Mouse (Mus musculus): ENCODE data around the gene Gm9936. TPM values are rescaled to one million over a fixed set of nuclear protein-coding genes. Genes with fewer than 3 reads are reported as not detected.
"Not testable (repeated sequence)": the region's sequence is repeated elsewhere in the genome, so short reads cannot be mapped to it uniquely, and the experiment has no call there.

Gene Gm9936
- under 1 TPM; 0.14 to 0.17 TPM for total RNA-seq (2021)
- long read RNA-seq, experiment 1 = 0 reads
- long read RNA-seq, experiment 2 = 0 reads

DNA sequence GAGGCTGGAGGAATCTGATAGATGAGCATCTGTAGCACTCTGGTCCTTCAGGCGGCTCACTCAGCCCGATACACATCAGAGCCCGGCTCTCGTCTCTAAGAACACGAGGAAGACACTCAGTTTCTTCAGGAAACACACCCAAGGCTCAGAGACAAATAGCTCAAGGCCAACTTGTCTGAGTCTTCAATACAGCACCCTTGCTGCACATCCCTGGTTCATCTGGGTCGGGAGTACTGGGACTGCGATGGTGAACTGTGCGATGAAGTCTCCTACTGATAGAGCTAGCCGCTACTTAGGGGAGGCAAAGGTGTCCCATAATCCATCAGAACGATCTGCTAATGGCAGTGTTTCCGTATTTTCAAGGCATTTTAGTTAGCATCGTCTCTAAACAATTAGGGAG lies at the start of gene Gm9936:
Gene Gm9936, minus strand, starts transcription at position 101 of the 400 bp plus-strand sequence.
- no peak for DNase-seq (ENCODE audit: low spot score in 2 of 2)

DNA sequence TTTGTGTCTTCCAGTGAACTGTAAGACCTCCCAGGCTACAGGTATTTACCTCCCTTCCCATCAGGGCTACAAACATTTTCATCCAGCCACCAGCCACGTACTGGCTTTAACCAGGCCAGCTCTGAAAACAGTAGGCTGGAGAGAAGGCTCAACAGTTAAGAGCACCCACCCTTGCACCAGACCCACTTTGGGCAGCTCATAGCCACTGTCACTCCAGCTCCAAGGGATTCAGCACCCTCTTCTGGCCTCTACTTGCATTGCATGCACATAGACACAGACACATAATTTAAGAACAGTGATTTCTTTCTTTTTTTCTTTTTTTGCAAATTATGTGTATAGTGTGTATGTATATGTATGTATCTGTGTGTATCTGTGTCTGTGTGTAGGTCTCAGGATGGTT lies 43.9 kb upstream of the Gm9936 start:
- no peak for DNase-seq (ENCODE audit: low spot score in 2 of 2)

DNA sequence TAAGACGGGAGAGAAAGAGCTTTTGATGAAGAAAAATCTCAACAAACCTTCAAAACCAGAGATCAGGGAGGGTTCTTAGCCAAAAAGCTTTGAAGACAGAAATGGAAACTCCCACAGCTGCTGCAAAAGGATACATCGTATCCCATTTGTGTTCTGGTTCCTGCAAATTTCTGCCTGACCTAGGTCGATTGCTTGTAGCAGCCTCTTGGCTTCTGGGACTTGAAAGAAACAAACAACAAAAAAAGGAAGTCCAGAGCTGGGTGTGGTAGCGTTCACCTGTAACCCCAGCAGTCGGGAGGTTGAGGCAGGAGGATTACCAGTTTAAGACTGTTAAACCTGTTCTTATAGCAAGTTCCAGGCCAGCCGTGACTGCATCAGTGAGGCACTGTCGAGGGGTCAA lies 40.4 kb upstream of the Gm9936 start:
- no peak for DNase-seq (ENCODE audit: low spot score in 2 of 2)

DNA sequence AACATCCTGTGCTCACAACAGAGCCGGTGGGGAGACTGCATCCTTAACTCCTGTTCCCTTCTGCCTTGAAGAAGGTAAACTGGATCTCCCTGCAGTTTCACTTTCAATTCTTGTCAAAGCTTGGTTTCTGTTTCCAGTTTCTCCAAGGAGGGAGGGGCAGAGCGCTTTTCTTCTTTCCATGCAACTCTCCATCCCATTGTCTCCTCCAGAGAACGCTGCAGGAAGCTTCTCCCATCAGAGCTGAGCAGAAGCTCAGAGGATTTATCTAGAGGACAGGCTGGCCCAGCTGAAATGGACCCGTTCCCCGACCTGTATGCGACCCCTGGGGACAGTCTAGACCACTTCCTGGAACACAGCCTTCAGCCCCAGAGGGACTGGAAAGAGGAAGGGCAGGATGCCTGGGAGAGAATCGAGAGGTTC lies 38.9 kb upstream of the Gm9936 start:
- no peak for DNase-seq (ENCODE audit: low spot score in 2 of 2)

DNA sequence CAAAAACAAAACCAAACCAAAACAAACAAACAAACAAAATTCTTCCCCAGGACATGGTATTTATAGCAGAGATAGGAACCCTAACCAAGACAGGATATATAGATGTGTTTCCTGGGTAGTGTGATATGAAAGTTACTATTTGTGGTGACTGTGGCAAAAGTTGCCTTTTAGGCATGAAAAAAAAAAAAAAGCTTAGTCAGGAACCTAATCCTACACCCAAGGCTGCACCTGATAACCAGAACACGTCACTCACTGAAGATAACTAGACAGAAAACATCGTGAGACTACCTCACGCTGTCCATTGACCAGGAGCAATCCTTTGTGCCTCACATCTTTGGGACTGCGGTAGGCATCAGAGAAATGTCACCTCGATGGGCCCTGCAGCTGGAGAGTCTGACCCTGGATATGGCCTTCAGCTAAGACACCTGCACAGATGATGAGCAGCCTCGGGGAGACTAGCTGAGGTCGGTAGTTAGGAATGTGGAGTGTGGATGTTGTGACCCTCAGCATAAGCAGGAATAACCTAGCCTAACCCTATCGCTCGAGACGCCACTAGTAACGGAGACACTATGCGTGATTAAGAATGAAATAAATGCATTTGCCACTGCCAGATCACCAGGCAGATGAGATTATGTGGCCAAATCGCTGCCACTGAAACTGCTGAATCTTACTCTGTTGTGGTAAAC lies 38.3 kb upstream of the Gm9936 start, which contains the start of gene Oasl2:
Gene Oasl2, plus strand, starts transcription at position 249 of the 686 bp plus-strand sequence.
- no peak for DNase-seq (ENCODE audit: low spot score in 2 of 2)

DNA sequence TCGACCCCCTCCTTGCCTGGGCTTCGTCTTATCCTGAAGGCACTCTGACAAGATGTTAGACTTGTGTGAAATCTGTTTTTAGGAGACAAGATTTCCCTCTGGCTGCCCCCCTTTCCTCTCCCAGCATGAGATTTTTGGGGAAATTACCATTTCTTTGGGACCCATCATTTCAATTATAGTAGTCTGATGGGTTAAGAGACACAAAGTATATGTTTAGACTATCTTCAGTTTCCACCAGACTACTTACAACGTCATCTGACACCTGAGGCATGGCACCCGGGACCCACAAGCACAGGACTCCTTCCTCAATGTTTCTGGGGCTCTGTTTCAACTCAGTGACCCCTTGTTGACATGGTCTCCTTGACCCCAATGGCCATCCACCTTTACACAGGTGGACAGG lies 37.1 kb upstream of the Gm9936 start:
- no peak for DNase-seq (ENCODE audit: low spot score in 2 of 2)

DNA sequence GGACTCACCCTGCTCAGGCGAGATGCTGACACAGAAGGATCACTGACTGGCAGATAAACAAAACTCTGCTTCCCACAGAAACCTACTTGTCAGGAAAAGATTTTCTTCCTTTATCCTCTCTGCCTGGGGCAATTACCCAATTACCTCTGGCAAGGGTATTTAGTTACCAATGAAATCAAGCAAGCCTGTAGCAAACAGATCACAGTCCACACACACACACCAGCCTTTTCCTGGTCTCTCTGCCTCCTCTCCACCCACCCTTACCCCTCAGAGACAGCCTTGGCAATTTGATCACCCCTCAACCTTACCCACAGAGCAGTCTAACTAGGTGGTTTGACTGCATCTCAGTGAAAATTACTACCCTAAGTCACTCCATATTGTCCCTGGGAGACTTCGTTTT lies 30.5 kb upstream of the Gm9936 start:
- no peak for DNase-seq (ENCODE audit: low spot score in 2 of 2)

DNA sequence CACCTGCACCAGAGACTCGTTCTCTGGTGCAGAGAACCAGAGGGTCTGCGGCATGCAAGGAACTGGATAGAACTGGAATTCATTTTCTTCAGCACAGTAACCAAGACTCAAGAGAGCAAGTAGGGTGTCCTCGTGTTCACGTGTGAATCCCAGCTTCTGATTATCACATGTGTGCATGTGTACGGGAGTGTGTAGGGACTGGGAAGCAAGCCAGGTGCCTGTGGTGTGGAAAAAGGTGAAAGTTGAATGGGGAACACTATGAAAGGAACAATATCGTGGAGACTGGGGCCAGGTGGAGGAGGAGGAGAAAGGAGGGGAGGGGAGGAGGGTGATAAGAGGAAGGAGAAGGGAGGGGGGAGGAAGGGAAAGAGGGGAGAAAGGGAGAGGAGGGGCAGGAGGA lies 28.3 kb upstream of the Gm9936 start:
- no peak for DNase-seq (ENCODE audit: low spot score in 2 of 2)

DNA sequence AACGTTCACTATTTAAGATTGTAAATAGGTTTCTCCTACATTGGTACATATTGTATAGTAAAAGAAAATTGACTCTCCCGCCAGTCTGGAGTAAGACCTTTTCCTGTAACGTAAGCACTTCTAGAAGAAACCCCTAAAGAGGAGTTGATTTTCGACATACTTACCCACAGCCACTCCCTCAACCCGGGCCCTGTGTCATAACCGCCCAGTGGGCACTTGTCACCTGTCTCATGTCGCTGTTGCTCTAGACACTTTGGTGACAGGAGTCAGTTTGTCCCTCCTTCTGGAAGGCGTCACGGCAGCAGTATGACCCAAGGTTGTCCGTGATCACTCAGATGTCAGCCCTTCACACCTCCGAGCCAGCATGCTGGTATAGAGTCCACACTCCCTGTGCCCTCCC lies 24.5 kb upstream of the Gm9936 start:
- DNase-seq (ENCODE audit: low spot score in 2 of 2) = no peak

DNA sequence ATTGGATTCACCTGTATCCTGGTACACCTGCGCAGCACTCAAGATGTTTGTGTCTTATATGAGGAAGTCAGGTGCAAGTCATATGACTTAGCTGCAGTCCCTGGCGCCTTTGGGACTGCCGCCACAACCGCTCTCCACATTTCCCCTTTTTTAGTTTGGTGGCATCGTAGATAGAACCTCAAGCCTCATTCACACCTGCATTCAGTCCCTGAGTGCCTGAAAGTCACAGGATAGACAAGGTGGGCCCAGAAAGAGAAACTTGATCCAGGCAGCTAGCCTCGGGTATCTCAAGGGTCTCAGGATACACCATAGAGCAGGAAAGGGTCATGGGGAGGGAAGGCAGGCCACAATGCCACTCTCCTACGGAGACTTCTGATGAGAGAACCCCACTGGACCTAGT lies 23.8 kb upstream of the Gm9936 start:
- not testable (repeated sequence) for DNase-seq (ENCODE audit: low spot score in 2 of 2)

DNA sequence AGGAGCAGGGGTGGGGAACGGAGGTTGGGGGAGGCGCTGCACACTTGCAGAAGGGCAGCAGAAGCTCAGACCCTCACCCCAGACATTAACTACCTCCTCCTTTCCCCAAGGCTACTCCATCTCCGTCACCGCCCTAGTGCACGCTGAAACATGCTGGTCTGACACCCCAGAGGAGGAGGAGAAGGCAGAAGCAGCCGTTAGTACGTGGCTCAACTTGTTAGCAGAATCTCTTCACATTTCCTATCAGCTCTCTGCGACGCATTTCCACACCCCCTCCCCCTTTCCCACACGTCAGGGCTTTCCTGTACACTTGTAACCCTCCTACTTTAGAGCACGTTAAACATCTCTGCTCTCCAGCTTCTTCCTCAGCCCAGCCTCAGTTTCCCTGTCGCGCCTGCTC lies 20.9 kb upstream of the Gm9936 start:
- DNase-seq (ENCODE audit: low spot score in 2 of 2) = no peak

DNA sequence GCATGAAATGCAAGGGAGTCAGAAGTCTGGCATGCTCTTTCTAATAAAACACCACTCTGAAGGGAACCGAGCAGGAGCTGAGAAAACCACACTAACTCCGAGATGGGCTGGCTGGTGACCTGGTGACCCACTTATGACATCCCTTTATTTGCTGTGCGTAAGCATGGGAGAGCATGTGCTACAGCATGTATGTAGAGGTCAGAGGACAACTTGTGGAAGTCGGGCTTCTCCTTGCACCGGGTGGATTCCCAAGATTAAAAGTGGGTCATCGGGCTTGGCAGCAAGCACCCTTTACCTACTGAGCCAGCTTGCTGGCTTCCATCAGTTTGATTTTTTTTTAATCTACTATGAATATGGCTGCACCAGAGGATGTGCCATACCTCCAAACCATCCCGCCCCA lies 19.0 kb upstream of the Gm9936 start:
- no peak for DNase-seq (ENCODE audit: low spot score in 2 of 2)

DNA sequence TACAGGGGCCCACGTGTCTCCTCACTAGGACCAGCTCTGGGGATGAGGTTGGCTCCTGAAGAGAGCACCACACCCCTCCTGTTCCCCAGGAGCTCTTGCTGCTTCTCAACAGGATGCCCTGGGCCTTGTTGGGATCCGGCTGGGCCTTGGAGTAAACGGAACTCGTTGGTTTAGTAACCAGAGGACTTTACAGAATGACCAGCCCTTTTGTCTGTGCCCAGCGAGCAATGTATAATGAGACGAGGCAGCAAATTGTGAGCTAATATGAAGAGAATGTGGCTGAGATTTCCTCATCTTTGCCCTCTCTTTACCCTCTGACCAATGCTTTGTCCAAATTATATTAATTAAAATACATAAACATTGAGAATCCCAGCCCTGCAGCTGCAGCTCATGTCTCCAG lies 17.8 kb upstream of the Gm9936 start:
- no peak for DNase-seq (ENCODE audit: low spot score in 2 of 2)

DNA sequence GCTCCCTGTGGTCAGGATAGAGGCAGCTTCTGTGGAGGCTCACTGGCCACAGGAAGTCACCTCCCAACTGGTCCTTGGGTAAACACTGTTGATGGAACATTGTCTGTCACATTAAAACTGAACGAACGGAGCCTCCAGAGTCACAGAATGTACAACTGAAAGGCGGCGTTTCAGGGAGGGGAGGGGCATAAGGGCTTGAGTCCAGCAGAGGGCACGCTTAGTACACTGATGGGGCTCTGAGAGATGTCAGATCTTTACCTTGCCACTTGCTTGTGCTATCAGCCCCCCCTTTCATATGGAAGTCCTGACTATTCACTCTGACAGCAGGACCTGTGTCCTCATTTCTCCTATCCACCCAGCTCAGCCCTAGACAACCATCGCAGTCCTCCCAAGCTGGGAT lies 17.4 kb upstream of the Gm9936 start:
- DNase-seq (ENCODE audit: low spot score in 2 of 2) = no peak

DNA sequence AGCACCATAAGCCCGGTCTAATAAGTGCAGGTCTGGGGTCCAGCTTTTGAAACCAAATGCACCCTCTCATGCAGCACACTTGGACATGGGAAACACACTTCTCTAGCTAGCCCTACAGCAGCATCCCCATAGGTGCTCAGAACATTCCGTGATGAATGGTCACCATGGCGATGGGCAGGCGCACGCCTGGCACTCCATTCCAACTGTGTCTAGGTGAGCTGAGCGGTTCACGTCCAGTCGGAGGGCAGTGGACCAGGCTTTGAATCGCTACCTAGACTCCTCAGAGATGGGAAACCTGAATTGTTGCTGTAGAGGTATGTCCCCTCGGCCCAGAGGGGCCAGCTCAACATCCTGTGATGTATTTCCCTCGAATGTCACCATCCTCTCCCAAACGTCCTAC lies 6.8 kb upstream of the Gm9936 start:
- DNase-seq (ENCODE audit: low spot score in 2 of 2) = no peak

DNA sequence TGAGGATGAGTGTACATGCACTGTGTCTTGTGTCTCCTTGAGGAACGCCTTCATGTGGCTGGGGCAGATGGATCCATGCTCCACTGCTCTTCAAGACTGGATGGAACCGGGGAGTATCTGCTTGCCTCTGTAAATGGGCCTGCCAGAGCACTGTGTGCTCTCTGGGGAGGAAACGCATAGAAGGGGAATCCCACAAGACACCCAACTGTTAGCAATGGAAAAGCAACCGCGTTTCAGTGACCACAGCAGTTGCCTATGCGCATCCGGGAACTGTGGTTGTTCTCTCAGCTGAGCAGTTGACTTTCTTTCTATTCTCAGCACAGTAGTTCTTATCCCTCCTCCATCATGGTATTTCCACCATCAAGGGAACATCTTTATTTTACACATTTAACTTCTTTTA lies 6.3 kb upstream of the Gm9936 start:
- DNase-seq (ENCODE audit: low spot score in 2 of 2) = no peak

DNA sequence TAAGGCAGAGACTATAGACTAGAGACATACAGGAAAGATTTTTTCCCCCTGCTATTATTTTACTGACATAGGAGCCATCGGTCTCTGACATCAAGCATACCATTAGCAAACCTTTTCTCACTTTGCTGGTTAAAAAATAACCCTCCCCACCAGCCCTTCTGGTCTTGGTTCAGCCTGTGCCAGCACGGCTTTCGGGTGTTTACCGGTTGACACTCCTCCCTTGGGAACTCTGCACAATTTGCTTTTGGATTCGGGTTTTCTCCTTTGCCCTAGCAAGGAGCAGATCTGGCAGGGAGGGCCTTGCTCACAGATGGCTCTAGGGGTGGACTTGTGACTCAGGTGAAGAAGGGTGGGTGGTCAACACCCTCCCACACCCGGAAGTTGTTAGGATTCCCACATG lies 3.2 kb upstream of the Gm9936 start:
- no peak for DNase-seq (ENCODE audit: low spot score in 2 of 2)

DNA sequence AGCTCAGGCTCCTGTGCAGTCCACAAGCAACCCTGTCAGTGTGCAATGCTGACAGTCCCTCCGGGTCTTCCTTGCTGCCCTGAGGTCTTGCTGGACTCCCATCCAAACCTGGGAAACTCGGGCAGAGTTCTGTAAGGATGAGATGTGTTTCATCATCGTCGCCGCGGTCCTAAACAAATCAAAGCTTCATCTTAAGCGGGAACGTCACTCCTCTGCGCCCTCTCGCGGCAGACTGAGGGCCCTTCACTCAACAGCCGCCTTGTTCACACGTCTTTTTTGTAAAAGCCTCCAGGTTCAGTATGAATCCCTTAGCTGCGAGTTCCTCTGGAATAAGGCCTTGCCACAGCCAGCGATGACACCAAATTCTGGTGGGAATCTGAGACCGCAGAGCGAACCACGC lies 771 bp upstream of the Gm9936 start:
- DNase-seq (ENCODE audit: low spot score in 2 of 2) = peak; percentile 21 to 54

DNA sequence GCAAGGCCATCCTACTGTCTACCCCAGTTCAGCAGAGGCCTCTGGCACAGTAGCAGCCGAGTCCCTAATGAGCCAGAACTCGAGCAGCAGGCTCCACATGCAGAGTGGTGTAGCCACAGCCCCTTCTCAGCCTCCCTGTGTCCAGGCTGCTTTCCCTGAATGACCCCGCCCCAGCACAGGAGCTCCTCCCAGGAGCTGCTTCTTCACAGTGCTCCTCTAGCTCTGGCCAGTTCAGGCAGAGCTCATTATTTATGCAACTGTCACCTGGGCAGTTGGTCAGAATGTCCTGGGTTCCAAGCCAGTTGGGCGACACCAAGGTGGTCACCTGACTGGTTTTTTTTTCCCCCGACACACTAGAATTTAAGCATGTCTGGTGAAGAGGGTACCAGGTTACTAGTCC lies 5.1 kb downstream of the Gm9936 start, which contains the start of gene 4930519G04Rik:
Gene 4930519G04Rik, plus strand, starts transcription at position 301 of the 400 bp plus-strand sequence.
- DNase-seq (ENCODE audit: low spot score in 2 of 2) = not testable (repeated sequence)

DNA sequence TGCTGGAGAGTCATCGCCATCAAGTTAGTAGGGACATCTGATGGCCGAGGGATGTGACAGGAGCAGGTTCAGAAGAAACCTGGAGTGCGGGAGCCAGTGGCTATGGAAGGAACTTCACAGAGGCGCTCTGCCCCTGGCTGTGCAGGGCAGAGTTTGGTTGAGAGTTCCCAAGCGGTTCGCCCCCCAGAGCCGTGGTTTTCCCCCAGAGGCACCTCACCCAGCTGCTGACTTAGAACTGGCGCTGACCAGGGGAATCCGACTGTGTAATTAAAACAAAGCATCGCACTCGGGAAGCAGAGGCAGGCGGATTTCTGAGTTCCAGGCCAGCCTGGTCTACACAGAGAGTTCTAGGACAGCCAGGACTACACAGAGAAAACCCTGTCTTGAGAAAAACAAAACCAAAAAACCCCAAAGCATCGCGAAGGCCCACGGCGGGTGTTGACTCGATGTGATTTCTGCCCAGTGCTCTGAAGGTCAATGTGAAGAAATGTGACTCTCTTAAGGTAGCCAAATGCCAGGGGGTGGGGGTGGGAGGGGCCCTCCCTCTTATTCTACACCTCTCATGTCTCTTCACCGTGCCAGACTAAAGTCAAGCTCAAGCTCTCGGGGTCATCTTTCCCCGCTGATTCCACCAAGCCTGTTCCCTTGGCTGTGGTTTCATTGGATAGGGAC lies 6.8 kb downstream of the Gm9936 start:
- no peak for DNase-seq (ENCODE audit: low spot score in 2 of 2)

DNA sequence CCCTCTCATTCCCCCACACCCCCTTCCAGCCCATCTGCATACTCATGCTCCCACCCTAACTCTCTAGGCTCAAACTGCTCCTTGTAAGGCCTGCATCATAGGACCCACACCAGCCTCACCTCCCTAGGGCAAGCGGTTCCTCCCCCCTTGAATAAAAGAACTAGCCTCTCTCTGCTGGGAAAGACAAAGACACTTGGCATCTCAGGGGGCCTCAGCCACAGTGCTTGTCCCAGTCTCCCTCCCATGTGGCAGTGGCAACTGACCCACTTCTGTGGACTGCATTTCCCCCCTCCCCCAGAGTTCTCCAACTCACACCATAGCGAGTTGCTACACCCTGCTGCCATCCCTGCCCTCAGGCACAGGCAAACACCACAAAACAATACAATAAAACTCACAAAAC lies 14.1 kb downstream of the Gm9936 start:
- not testable (repeated sequence) for DNase-seq (ENCODE audit: low spot score in 2 of 2)

DNA sequence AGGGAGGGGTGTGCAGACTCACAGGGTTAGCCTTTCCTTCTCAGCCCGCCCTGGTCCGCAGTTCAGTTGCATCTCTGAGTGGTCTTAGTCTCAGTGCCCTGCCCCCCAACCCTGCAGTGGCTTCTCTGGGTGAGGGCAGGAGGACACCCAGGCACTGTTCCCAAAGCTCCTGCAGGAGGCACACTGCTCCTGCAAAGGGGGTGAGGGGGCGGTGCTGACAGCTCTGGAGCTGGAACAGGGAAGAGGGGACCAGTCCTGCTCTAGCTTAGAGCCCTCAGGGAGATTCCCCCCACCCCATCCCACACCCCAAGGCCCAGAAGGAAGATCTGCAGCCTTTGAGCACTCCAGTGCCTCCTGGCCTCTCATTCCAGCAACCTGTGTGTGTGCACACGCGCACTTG lies 15.8 kb downstream of the Gm9936 start:
- DNase-seq (ENCODE audit: low spot score in 2 of 2) = no peak

DNA sequence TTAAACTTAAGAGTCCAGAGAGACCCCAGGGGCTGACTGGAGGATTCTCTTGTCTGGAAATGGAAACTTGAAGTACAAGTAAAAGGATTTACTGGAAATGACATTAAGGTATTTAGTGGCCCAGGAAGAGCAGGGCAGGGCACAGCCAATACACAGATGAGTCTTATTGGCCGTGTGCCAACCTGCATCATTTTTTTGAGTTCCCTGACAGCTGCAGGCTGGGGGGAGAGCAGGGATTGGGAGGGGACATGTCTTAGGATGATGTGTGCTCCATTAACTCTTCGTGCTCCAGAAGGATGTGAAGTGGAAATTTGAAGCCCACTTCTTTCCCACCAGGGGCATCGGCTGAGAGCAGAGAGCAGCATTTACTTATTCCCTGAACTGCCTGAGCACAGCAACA lies 16.3 kb downstream of the Gm9936 start:
- not testable (repeated sequence) for DNase-seq (ENCODE audit: low spot score in 2 of 2)

Data from adrenal gland, postnatal 4 days (tissue).